Mouse (Mus musculus): Measurements from ENCODE around the gene Lrrfip1.

Lrrfip1 gene

GRCm38 (mm10) chr1:90998268-90998890 is at the start of gene Lrrfip1:
TSS of gene Lrrfip1 (plus strand) at chr1:90998737.
- in situ Hi-C loops (cut with MboI; ENCODE audit: unreplicated experiment in 2 of 2): no loop called here

- in situ Hi-C loops (cut with MboI; ENCODE audit: unreplicated experiment in 2 of 2): no loop called here
These were observed 49.2 kb upstream of the Lrrfip1 start for GRCm38 (mm10) chr1:90949309-90949708.

GRCm38 (mm10) chr1:90951670-90952069 is 46.9 kb upstream of the Lrrfip1 start:
- in situ Hi-C loops (cut with MboI; ENCODE audit: unreplicated experiment in 2 of 2): loop anchor here (10.0 to 25.0 kb wide), 4 partner anchors 289 to 536 kb away; partner anchors contain the start of genes Erfe (in 1 of the 2), Klhl30 (in 1 of the 2) and Traf3ip1 (in 1 of the 2)

GRCm38 (mm10) chr1:90952808-90953207 is 45.7 kb upstream of the Lrrfip1 start, which contains the start of gene Prlh:
TSS of gene Prlh (plus strand) at chr1:90953108.
- in situ Hi-C loops (cut with MboI; ENCODE audit: unreplicated experiment in 2 of 2): loop anchor here (10.0 to 25.0 kb wide), 4 partner anchors 291 to 534 kb away; partner anchors contain the start of genes Erfe (in 1 of the 2), Klhl30 (in 1 of the 2) and Traf3ip1 (in 1 of the 2)

- in situ Hi-C loops (cut with MboI; ENCODE audit: unreplicated experiment in 2 of 2): loop anchor here (10.0 to 25.0 kb wide), 4 partner anchors 291 to 534 kb away; partner anchors contain the start of genes Erfe (in 1 of the 2), Klhl30 (in 1 of the 2) and Traf3ip1 (in 1 of the 2)
These were observed 44.8 kb upstream of the Lrrfip1 start for GRCm38 (mm10) chr1:90953688-90954087.

- in situ Hi-C loops (cut with MboI; ENCODE audit: unreplicated experiment in 2 of 2): loop anchor here (10.0 to 25.0 kb wide), 4 partner anchors 294 to 531 kb away; partner anchors contain the start of genes Erfe (in 1 of the 2), Klhl30 (in 1 of the 2) and Traf3ip1 (in 1 of the 2)
These were observed 42.1 kb upstream of the Lrrfip1 start for GRCm38 (mm10) chr1:90956245-90957096.

GRCm38 (mm10) chr1:90962526-90962925 is 36.0 kb upstream of the Lrrfip1 start:
- in situ Hi-C loops (cut with MboI; ENCODE audit: unreplicated experiment in 2 of 2): loop anchor here in 1 of 2 experiments (25.0 kb wide), 3 partner anchors 300 to 525 kb away; partner anchors contain the start of genes Erfe, Klhl30 and Traf3ip1

- in situ Hi-C loops (cut with MboI; ENCODE audit: unreplicated experiment in 2 of 2): loop anchor here in 1 of 2 experiments (25.0 kb wide), 3 partner anchors 301 to 524 kb away; partner anchors contain the start of genes Erfe, Klhl30 and Traf3ip1
These were observed 35.5 kb upstream of the Lrrfip1 start for GRCm38 (mm10) chr1:90962994-90963393.

GRCm38 (mm10) chr1:90967583-90967982 is 31.0 kb upstream of the Lrrfip1 start:
- in situ Hi-C loops (cut with MboI; ENCODE audit: unreplicated experiment in 2 of 2): loop anchor here in 1 of 2 experiments (25.0 kb wide), 3 partner anchors 305 to 520 kb away; partner anchors contain the start of genes Erfe, Klhl30 and Traf3ip1

GRCm38 (mm10) chr1:90968649-90969048 is 29.9 kb upstream of the Lrrfip1 start:
- in situ Hi-C loops (cut with MboI; ENCODE audit: unreplicated experiment in 2 of 2): loop anchor here in 1 of 2 experiments (25.0 kb wide), 3 partner anchors 306 to 519 kb away; partner anchors contain the start of genes Erfe, Klhl30 and Traf3ip1

GRCm38 (mm10) chr1:90969347-90969784 is 29.2 kb upstream of the Lrrfip1 start, which contains the start of gene Rab17:
TSS of gene Rab17 (minus strand) at chr1:90969661.
- in situ Hi-C loops (cut with MboI; ENCODE audit: unreplicated experiment in 2 of 2): loop anchor here in 1 of 2 experiments (25.0 kb wide), 3 partner anchors 307 to 518 kb away; partner anchors contain the start of genes Erfe, Klhl30 and Traf3ip1

GRCm38 (mm10) chr1:90969881-90970390 is 28.6 kb upstream of the Lrrfip1 start:
- in situ Hi-C loops (cut with MboI; ENCODE audit: unreplicated experiment in 2 of 2): loop anchor here (5.0 to 25.0 kb wide), 5 partner anchors 132 to 517 kb away; partner anchors contain the start of genes Erfe (in 1 of the 2), Klhl30 (in 1 of the 2) and Traf3ip1 (in 1 of the 2)

GRCm38 (mm10) chr1:90972911-90973573 is 25.5 kb upstream of the Lrrfip1 start:
- in situ Hi-C loops (cut with MboI; ENCODE audit: unreplicated experiment in 2 of 2): loop anchor here (5.0 to 25.0 kb wide), 5 partner anchors 129 to 514 kb away; partner anchors contain the start of genes Erfe (in 1 of the 2), Klhl30 (in 1 of the 2) and Traf3ip1 (in 1 of the 2)

- in situ Hi-C loops (cut with MboI; ENCODE audit: unreplicated experiment in 2 of 2): loop anchor here (5.0 to 25.0 kb wide), 5 partner anchors 129 to 514 kb away; partner anchors contain the start of genes Erfe (in 1 of the 2), Klhl30 (in 1 of the 2) and Traf3ip1 (in 1 of the 2)
These were observed 25.0 kb upstream of the Lrrfip1 start for GRCm38 (mm10) chr1:90973574-90973911.

GRCm38 (mm10) chr1:90974906-90975649 is 23.5 kb upstream of the Lrrfip1 start:
- in situ Hi-C loops (cut with MboI; ENCODE audit: unreplicated experiment in 2 of 2): loop anchor here (5.0 to 25.0 kb wide), 5 partner anchors 127 to 512 kb away; partner anchors contain the start of genes Erfe (in 1 of the 2), Klhl30 (in 1 of the 2) and Traf3ip1 (in 1 of the 2)

- in situ Hi-C loops (cut with MboI; ENCODE audit: unreplicated experiment in 2 of 2): no loop called here
These were observed 22.6 kb upstream of the Lrrfip1 start for GRCm38 (mm10) chr1:90975960-90976359.

GRCm38 (mm10) chr1:90980638-90981330 is 17.8 kb upstream of the Lrrfip1 start:
- in situ Hi-C loops (cut with MboI; ENCODE audit: unreplicated experiment in 2 of 2): no loop called here

GRCm38 (mm10) chr1:90981346-90981745 is 17.2 kb upstream of the Lrrfip1 start:
- in situ Hi-C loops (cut with MboI; ENCODE audit: unreplicated experiment in 2 of 2): no loop called here

Data from v-Abl transformed pro-B cells (cell line).